Mouse (Mus musculus): ENCODE measurements around the gene Caprin2. TPM values are rescaled to one million over a fixed set of nuclear protein-coding genes. Genes with fewer than 3 reads are reported as not detected.
"Not testable (repeated sequence)": the region's sequence is repeated elsewhere in the genome, so short reads cannot be mapped to it uniquely, and the experiment has no call there.

Caprin2 gene
- polyA plus RNA-seq, 1 experiment from 2014 or later, result 11.2 TPM

- Histone ChIP-seq H3K9ac (no peak overlapping the region), H3K9me3 (ENCODE audit: low read depth, low read length) (no peaks in the 10 kb centered on the region), H3K27me3 (ENCODE audit: insufficient read depth, low read length) (no peaks in the 10 kb centered on the region), H3K27ac (ENCODE audit: low read depth) (no peak overlapping the region), H3K4me3 (ENCODE audit: low read depth, low read length) (no peak overlapping the region), H3K36me3 (ENCODE audit: insufficient read depth) (peaks cover 14% of the 10 kb centered on the region), H3K4me2 (no peak overlapping the region), H3K4me1 (ENCODE audit: insufficient read depth) (no peaks in the 10 kb centered on the region; the same call in 1 of the 2 replicates)
- no peak for DNase-seq
- TF ChIP-seq CTCF (IDR thresholded peaks at IDR 0.05; ENCODE audit: low read depth), result no peak
- ATAC-seq (ENCODE audit: insufficient read depth), result no peak
- 38% methylated on average over 1 of the region's 1 CpGs for WGBS
These were observed 41.7 kb upstream of the Caprin2 start for GRCm38 (mm10) chr6:148937693-148938092.

DNA sequence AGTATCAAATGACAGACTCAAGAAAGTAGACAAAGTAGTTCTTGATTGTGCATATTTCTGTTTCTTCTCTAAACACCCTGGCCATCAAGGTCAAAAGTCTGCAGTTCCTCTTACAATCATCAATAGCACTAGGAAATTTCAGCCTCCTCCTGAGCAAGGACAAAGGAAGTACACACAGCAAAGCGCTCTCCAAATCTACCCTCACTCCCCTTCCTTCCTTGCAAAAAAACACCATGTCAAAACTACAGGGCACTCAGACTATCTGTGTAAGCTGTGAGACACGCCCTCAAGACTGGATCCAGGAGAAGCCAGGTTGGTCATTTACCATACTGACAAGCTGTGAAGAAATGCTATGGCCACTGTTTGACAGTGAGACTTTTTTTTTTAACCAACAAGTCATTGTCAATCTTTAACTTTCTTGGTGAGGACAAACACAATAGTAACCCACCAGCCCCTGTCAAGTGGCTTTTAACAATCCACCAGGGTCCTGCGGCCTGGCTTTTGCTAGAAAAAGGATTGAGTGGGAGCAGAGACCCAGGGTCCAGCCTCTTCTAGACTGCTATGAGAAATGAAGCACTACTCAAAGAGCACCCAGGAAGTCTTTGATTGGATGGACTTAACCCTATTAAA lies 39.0 kb upstream of the Caprin2 start:
- peaks cover 40% of the 10 kb centered on the region for H3K36me3 ChIP-seq (ENCODE audit: insufficient read depth)
- no peaks in the 10 kb centered on the region; the same call in 1 of the 2 replicates for H3K4me1 ChIP-seq (ENCODE audit: insufficient read depth)
- H3K4me2 ChIP-seq, result no peak overlapping the region
- H3K27me3 ChIP-seq (ENCODE audit: insufficient read depth, low read length), result no peaks in the 10 kb centered on the region
- WGBS, result 44% methylated on average over 3 of the region's 3 CpGs
- H3K27ac ChIP-seq (ENCODE audit: low read depth), result no peak overlapping the region; the same call in 1 of the 2 replicates
- no peaks in the 10 kb centered on the region for H3K9me3 ChIP-seq (ENCODE audit: low read depth, low read length)
- ATAC-seq (ENCODE audit: insufficient read depth), result no peak
- DNase-seq, result no peak
- no peak for TF ChIP-seq CTCF (IDR thresholded peaks at IDR 0.05; ENCODE audit: low read depth)
- no peak overlapping the region for H3K4me3 ChIP-seq (ENCODE audit: low read depth, low read length)
- no peak overlapping the region for H3K9ac ChIP-seq

DNA sequence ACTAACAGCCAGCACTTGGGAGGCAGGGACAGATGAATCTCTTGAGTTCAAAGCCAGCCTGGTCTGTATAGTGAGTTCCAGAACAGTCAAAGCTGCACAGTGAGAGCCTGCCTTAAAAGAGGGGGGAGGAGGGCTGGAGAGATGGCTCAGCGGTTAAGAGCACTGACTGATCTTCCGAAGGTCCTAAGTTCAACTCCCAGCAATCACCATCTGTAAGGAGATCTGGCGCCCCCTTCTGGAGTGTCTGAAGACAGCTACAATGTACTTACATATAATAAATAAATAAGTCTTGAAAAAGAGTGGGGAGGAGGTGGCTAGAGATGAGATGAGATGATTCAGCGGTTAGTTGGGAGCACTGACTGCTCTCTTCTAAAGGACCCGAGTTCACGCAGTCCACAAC lies 35.2 kb upstream of the Caprin2 start:
- Histone ChIP-seq H3K9ac (no peak overlapping the region), H3K27ac (ENCODE audit: low read depth) (no peak overlapping the region), H3K4me3 (ENCODE audit: low read depth, low read length) (no peak overlapping the region), H3K4me2 (no peak overlapping the region), H3K27me3 (ENCODE audit: insufficient read depth, low read length) (no peaks in the 10 kb centered on the region), H3K36me3 (ENCODE audit: insufficient read depth) (peaks cover 69% of the 10 kb centered on the region), H3K4me1 (ENCODE audit: insufficient read depth) (no peaks in the 10 kb centered on the region; the same call in 1 of the 2 replicates), H3K9me3 (ENCODE audit: low read depth, low read length) (no peaks in the 10 kb centered on the region)
- 80% methylated on average over 6 of the region's 6 CpGs for WGBS
- DNase-seq, result peak; percentile 31
- peak; percentile 14; the same call in 1 of the 2 replicates for ATAC-seq (ENCODE audit: insufficient read depth)
- peak; percentile 27; the same call in 1 of the 2 replicates for TF ChIP-seq CTCF (IDR thresholded peaks at IDR 0.05; ENCODE audit: low read depth)

DNA sequence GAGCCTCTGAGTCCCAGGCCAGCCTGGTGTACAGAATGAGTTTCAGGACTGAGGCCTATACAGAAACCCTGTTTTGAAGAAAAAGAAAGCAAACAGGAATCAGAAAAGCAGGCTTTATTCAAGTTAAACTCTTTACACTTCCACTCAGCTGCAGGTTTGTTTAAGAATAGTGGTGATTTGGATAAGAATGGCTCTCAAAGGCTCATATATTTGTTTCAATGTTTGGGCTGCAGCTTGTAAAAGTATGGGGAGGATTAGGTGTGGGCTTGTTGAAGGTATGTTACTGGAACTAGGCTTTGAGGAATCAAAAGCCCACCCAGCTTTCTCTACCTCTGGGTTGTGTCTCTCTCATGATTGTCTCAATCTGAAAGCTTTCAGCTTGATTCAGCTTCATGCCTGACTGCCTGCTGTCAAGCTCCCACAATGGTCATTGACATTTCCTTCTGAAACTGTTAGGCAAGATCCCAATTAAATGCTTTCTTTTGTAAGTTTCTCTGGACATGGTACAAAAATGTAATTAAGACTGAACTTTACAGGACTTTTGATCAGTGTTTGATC lies 22.9 kb upstream of the Caprin2 start:
- peaks cover 32% of the 10 kb centered on the region for H3K36me3 ChIP-seq (ENCODE audit: insufficient read depth)

GRCm38 (mm10) chr6:148917672-148918071 lies 21.6 kb upstream of the Caprin2 start:
- Histone ChIP-seq H3K36me3 (ENCODE audit: insufficient read depth) (peaks cover 20% of the 10 kb centered on the region), H3K27ac (ENCODE audit: low read depth) (no peak overlapping the region), H3K4me3 (ENCODE audit: low read depth, low read length) (no peak overlapping the region), H3K4me2 (no peak overlapping the region), H3K27me3 (ENCODE audit: insufficient read depth, low read length) (no peaks in the 10 kb centered on the region), H3K4me1 (ENCODE audit: insufficient read depth) (no peaks in the 10 kb centered on the region), H3K9me3 (ENCODE audit: low read depth, low read length) (no peaks in the 10 kb centered on the region), H3K9ac (no peak overlapping the region)
- WGBS, result 62% methylated on average over 1 of the region's 1 CpGs
- TF ChIP-seq CTCF (IDR thresholded peaks at IDR 0.05; ENCODE audit: low read depth), result no peak
- ATAC-seq (ENCODE audit: insufficient read depth) (no peak), DNase-seq (no peak)

More for the DNA sequence above, 22.9 kb upstream of the Caprin2 start:
- ATAC-seq (ENCODE audit: insufficient read depth) (no peak), DNase-seq (no peak)
- Histone ChIP-seq H3K4me1 (ENCODE audit: insufficient read depth) (no peaks in the 10 kb centered on the region), H3K4me2 (no peak overlapping the region), H3K9me3 (ENCODE audit: low read depth, low read length) (no peaks in the 10 kb centered on the region), H3K4me3 (ENCODE audit: low read depth, low read length) (no peak overlapping the region), H3K27me3 (ENCODE audit: insufficient read depth, low read length) (no peaks in the 10 kb centered on the region), H3K9ac (no peak overlapping the region), H3K27ac (ENCODE audit: low read depth) (no peak overlapping the region)
- TF ChIP-seq CTCF (IDR thresholded peaks at IDR 0.05; ENCODE audit: low read depth), result no peak

DNA sequence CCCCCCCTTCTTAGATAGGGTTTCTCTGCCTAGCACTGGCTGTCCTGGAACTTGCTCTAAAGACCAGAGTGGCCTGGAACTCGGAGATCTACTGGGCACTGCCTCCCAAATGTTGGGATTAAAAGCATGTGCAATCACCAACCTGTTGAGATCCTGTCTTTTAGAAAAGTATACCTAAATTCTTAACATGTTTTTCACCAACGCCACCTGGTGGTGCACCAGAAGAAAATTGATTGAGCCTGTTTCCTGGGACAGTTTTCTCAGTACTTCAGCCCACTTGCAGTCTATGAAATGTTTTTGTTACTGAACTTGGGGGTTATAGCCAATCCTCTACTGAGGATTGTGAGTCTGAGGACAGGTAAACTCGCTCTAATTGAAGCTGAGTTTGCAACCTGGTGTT lies 20.8 kb upstream of the Caprin2 start:
- TF ChIP-seq CTCF (IDR thresholded peaks at IDR 0.05; ENCODE audit: low read depth), result peak; percentile 58
- DNase-seq, result peak; percentile 59

GRCm38 (mm10) chr6:148913938-148914337 lies 17.9 kb upstream of the Caprin2 start:
- no peaks in the 10 kb centered on the region for H3K27me3 ChIP-seq (ENCODE audit: insufficient read depth, low read length)
- no peak overlapping the region for H3K27ac ChIP-seq (ENCODE audit: low read depth)
- peak; percentile 64 for ATAC-seq (ENCODE audit: insufficient read depth)
- H3K9ac ChIP-seq, result no peak overlapping the region
- DNase-seq, result peak; percentile 91
- no peak overlapping the region for H3K4me3 ChIP-seq (ENCODE audit: low read depth, low read length)
- peak; percentile 77 for TF ChIP-seq CTCF (IDR thresholded peaks at IDR 0.05; ENCODE audit: low read depth)
- H3K4me2 ChIP-seq, result no peak overlapping the region
- no peaks in the 10 kb centered on the region for H3K4me1 ChIP-seq (ENCODE audit: insufficient read depth)
- WGBS, result 7% methylated on average over 2 of the region's 2 CpGs
- H3K36me3 ChIP-seq (ENCODE audit: insufficient read depth), result peaks cover 1% of the 10 kb centered on the region; the same call in 1 of the 2 replicates
- H3K9me3 ChIP-seq (ENCODE audit: low read depth, low read length), result no peaks in the 10 kb centered on the region

More for the DNA sequence above, 20.8 kb upstream of the Caprin2 start:
- H3K27ac ChIP-seq (ENCODE audit: low read depth), result no peak overlapping the region
- H3K36me3 ChIP-seq (ENCODE audit: insufficient read depth), result peaks cover 20% of the 10 kb centered on the region
- H3K27me3 ChIP-seq (ENCODE audit: insufficient read depth, low read length), result no peaks in the 10 kb centered on the region
- WGBS, result 28% methylated on average over 3 of the region's 3 CpGs
- no peak overlapping the region for H3K9ac ChIP-seq
- no peaks in the 10 kb centered on the region for H3K9me3 ChIP-seq (ENCODE audit: low read depth, low read length)
- no peak overlapping the region for H3K4me3 ChIP-seq (ENCODE audit: low read depth, low read length)
- ATAC-seq (ENCODE audit: insufficient read depth), result no peak
- H3K4me1 ChIP-seq (ENCODE audit: insufficient read depth), result no peaks in the 10 kb centered on the region
- H3K4me2 ChIP-seq, result no peak overlapping the region

- not testable (repeated sequence) for H3K9me3 ChIP-seq (ENCODE audit: low read depth, low read length); ATAC-seq (ENCODE audit: insufficient read depth); H3K9ac ChIP-seq; H3K4me1 ChIP-seq (ENCODE audit: insufficient read depth); DNase-seq; H3K27me3 ChIP-seq (ENCODE audit: insufficient read depth, low read length); H3K36me3 ChIP-seq (ENCODE audit: insufficient read depth); H3K27ac ChIP-seq (ENCODE audit: low read depth); H3K4me3 ChIP-seq (ENCODE audit: low read depth, low read length); H3K4me2 ChIP-seq
- WGBS, result 77% methylated on average over 8 of the region's 8 CpGs
These were observed 15.9 kb upstream of the Caprin2 start for GRCm38 (mm10) chr6:148911906-148912305.

Data from lung, embryonic 14.5 days (tissue).